Mouse (Mus musculus) embryonic fibroblast, embryonic 13.5 days (primary cell): ENCODE measurements at regions not wholly inside any gene's neighbourhood (a gene's known extent, or its start where the extent isn't known, plus 50 kb on each side); places are given as distances from the start of the nearest gene placed in this dataset.

ENCODE experiments used
- H3K27ac ChIP-seq: 2 replicates; pipeline ENCODE4 v1.5.1; 2012; ENCODE audit warnings: low read length, control low read depth, inconsistent platforms; ENCODE audit not compliant: insufficient read depth
- H3K4me1 ChIP-seq: 2 replicates; pipeline ENCODE4 v1.6.1; 2011; ENCODE audit warnings: low read length; ENCODE audit not compliant: control insufficient read depth, insufficient read depth
- H3K4me3 ChIP-seq: 2 replicates; pipeline ENCODE4 v1.5.1; 2011; ENCODE audit warnings: mild to moderate bottlenecking, control low read depth, low read length; ENCODE audit not compliant: insufficient read depth
- CTCF ChIP-seq: IDR thresholded peaks from 2 replicates; pipeline ENCODE4 v1.5.1; 2011; ENCODE audit warnings: mild to moderate bottlenecking, control low read depth, low read length, moderate library complexity, borderline replicate concordance; ENCODE audit not compliant: insufficient read depth
- POLR2A ChIP-seq: IDR thresholded peaks from 2 replicates; pipeline ENCODE4 v1.6.1; 2011; ENCODE audit warnings: low read depth, mild to moderate bottlenecking, control low read depth, low read length, moderate library complexity

DNA sequence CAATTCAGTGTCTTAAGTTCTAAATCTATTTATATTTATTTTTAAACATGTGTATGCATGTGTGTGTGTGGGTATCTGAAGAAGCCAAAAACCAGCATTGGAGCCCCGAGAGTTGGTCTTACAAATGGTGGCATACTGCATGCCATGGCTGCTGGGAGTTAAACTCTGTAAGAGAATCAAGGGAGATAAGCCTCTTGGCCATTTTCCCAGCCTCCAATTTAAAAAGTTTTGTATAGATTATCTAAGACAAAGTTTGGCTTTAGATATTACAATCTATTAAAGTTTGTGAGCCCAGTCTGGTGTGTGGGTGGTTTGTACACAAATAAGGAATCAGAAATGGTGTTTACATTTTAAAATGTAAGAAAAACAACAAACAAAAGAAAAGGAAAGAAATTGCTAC lies 343.2 kb upstream of the Marcks start:
- no peak for TF ChIP-seq POLR2A
- TF ChIP-seq CTCF: no peak
- Histone ChIP-seq H3K4me3 (no peak overlapping the region), H3K4me1 (peaks cover 7% of the 10 kb centered on the region), H3K27ac (no peak overlapping the region)

DNA sequence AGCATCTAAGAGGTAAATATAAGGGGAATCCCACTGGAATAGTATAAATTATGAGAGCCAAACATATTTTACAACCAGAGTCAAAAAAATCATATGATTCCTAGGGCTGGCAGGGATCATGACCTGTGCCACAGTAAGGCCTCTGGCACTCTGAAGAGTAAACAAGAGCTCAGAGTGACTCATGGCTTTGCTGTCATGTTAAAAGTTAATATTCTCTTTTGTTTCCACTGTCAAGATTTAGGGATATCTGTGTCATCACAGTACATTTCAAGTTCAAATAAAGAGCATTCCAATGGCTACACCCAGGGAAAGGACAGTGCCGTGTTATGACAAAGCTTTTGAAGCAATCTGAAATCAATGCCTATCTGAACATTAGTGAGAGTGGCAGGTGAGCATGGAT lies 341.6 kb upstream of the Marcks start:
- peaks cover 7% of the 10 kb centered on the region for H3K4me1 ChIP-seq
- H3K4me3 ChIP-seq: no peak overlapping the region
- TF ChIP-seq CTCF (no peak), POLR2A (no peak)
- H3K27ac ChIP-seq: peak overlapping the region; percentile 24; the same call in 1 of the 2 replicates

DNA sequence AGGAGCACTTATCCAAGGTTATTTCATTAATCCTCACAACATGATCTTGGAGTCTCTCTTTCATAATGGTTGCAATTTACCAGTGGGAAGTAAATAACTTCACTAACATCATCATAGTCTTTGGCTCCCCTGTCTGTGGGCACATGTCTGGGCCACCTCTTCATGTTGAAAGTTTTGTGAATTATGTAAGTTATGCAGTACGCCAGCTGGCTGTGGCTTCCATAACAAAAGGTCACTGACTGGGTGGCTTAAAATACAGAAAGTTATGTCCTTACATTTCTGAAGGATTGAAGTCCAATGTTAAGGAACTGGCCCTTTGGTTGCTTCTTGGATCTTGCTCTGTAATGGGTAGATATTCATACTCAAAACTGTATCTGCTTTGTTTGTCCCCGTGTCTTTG lies 339.4 kb upstream of the Marcks start:
- peaks cover 2% of the 10 kb centered on the region; the same call in 1 of the 2 replicates for H3K4me1 ChIP-seq
- no peak overlapping the region for H3K4me3 ChIP-seq
- TF ChIP-seq POLR2A (no peak), CTCF (no peak)
- no peak overlapping the region for H3K27ac ChIP-seq

DNA sequence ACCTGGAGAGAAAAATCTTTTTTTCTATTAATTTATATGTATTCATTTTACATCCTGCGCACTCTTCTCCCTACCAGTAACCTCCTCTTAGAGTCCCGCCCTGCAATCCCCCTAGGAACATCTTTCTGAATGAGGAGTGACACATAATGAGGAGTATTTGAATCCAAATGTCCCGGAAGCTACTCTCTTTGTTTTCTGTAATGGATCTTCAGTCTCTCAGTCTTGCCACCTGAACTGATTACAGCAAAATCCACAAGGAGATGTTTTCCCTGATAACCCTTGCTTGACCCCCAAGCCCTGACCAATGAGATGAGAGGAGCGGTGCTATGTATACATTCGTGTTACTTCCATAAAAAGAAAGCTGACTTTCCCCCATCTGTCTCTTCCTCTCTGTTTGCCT lies 334.4 kb upstream of the Marcks start:
- Histone ChIP-seq H3K27ac (no peak overlapping the region), H3K4me1 (no peaks in the 10 kb centered on the region; the same call in 1 of the 2 replicates), H3K4me3 (no peak overlapping the region)
- TF ChIP-seq CTCF (no peak), POLR2A (no peak)

DNA sequence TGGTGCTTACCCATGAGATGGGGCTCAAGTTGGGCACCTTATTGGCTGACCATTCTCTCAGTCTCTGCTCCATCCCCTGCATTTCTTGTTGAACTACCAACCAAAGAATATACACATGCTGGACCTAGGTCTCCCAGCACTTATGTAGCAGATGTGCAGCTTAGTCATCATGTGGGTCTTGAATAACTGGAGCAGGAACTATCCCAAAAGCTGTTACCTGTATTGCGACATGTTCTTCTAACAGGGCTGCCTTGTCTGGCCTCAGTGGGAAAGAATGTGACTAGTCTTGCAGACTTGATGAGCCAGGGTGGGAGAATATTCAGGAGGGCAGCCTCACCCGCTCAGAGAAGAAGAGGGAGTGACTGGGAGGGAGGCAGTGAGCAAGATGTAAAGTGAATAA lies 318.7 kb upstream of the Marcks start:
- Histone ChIP-seq H3K4me3 (no peak overlapping the region), H3K4me1 (peaks cover 4% of the 10 kb centered on the region; the same call in 1 of the 2 replicates), H3K27ac (no peak overlapping the region)
- TF ChIP-seq CTCF (no peak), POLR2A (no peak)

DNA sequence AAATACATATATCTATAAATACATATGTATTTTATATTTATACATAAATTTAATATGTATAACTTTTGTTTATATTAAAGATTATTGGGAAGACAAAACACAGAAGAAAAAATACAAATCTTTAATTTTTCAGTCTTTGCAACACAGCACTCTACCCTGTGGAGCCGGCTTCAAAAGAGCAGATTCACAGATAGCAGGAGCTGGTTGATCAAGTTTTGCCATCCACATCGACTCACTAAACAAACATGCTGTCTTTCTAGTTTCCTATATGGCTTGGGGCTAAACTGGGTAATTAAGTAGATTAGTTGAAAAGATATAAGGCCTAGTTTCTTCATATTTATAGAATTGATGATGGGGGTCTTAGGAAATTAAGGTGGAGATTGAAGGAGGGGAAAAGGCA lies 311.2 kb upstream of the Marcks start:
- no peak for TF ChIP-seq POLR2A
- no peak for TF ChIP-seq CTCF
- no peak overlapping the region for H3K27ac ChIP-seq
- no peaks in the 10 kb centered on the region for H3K4me1 ChIP-seq
- H3K4me3 ChIP-seq: no peak overlapping the region

DNA sequence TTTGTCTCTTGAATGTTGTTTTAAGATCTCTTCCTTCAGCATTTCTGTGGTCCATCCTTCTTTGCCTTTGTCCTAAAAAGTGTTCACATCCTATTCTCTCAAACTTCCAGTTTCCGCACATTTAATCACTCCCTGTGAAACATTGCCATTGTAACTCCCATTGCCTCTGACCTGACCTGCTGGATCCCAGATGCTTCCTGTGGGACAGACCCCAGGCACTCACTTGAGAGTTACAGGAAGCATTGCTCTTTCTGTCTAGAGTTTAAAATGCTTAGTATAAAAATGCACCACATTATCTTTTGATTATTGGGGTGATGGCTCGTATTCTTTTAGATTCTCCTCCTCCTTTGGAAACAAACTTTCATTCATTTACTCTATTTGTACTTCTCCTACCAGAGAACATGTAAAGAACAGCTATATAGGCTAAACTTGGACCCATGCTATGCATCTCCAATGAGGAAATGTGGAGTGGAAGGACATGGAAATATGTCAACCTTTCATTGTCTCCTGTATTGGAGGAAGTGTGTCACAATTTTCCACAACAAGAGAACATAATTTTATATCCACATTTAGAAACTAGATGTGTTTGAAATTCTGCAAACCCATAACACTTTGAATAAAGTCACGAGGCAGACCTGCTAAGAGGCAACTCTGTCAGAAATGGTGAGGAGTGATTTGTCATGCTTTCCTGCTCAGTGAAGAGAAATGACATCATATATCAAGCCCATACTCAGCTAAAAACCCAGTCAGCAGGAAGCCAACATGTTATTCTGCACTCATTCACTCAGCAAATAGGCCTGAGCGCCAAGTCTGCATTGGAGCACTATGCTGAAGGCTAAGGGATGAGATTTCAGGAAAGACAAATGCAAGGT lies 308.8 kb upstream of the Marcks start:
- no peak overlapping the region for H3K4me3 ChIP-seq
- H3K27ac ChIP-seq: no peak overlapping the region
- TF ChIP-seq CTCF (no peak), POLR2A (no peak)
- no peaks in the 10 kb centered on the region for H3K4me1 ChIP-seq

DNA sequence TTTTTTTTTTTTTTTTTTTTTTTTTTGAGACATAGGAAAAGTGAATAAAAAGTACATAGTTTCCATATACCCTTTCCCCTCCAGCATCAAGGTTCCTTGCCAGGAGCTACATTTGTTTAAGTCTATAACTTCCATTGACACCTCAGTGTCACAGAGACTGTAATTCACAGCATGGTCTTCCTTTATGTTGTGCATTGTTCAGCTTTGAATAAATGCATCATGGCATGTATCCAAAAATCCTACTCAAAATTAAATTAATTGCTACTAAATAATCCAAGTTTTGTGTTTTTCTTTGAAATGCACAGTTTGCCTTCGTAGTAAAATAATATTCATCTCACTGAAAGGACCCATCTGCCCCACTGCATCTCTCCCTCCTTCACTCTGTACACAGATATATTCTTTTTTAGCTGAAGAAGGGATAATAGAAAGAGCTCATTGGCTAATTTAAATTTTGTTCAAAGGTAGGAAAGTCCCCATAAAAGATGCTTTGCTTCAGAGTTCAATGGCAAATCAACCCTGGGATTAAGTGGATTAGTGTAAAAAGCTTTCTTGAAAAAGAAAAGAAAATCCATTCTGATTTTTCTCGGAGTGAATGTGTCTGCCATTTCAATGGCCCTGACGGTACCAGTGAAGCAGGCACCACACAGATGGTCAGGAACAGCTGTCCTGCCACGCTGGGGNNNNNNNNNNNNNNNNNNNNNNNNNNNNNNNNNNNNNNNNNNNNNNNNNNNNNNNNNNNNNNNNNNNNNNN lies 301.3 kb upstream of the Marcks start:
- H3K4me1 ChIP-seq: no peaks in the 10 kb centered on the region
- H3K4me3 ChIP-seq: no peak overlapping the region
- no peak overlapping the region for H3K27ac ChIP-seq
- no peak for TF ChIP-seq POLR2A
- TF ChIP-seq CTCF: no peak

DNA sequence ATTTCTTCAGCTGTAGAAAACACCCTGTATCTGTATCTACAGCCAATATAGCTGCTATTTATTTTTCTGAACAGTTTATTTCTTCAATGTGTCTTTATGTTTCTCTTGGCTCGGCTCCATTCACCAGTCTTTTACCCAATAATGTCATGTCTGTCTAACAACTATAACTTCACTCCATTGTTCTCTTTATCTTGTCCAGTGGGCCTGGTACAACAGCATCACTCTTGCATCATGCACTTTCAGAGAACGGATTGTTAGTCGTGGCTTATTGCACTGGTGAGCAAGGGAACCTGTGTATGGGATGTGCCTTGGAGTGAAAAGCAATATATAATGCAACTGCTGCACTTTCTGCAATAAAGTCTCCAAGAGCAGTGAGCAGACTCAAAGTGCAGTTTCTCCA lies 299.6 kb upstream of the Marcks start:
- no peak for TF ChIP-seq POLR2A
- no peak for TF ChIP-seq CTCF
- Histone ChIP-seq H3K27ac (no peak overlapping the region), H3K4me3 (no peak overlapping the region), H3K4me1 (no peaks in the 10 kb centered on the region)

DNA sequence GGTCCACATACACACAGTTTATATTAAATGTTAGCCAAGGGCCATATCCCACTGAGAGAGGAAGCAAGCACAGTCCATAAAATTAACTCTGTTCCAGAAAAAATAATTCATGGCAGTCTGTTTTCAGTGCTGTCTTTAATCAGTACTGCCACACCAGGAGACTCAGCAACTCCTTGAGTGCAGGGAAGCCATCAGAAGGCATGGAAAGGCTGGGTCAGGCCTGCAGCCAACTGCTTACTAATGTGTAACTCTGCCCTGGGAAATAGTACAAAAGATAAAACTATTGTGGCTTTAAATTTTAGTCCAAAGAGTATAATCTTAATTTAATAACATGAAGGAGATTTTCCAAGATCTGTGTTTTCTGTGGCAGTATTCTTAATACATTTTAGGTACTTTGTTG lies 298.1 kb upstream of the Marcks start:
- H3K27ac ChIP-seq: no peak overlapping the region
- no peak for TF ChIP-seq POLR2A
- no peak for TF ChIP-seq CTCF
- H3K4me1 ChIP-seq: no peaks in the 10 kb centered on the region
- H3K4me3 ChIP-seq: no peak overlapping the region

DNA sequence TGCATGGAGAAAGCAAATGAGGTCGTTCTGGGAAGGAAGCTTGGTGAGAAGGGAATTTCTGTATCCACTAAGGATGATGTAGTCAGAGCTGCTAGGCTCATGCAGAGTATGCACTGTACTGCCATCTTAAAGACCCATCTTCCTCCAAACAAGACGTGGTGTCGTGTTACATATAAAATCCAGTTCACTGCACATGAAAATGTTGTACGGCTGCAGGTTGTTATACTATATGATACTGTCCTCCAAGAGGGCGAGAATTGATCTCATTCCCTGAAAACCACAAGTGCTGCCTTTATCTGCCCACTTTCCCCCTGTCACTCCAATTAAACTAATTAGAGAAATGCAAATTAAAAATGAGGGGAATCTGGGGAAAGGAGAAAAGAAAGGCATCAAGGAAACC lies 295.5 kb upstream of the Marcks start:
- no peak overlapping the region for H3K27ac ChIP-seq
- TF ChIP-seq POLR2A (no peak), CTCF (no peak)
- H3K4me3 ChIP-seq: no peak overlapping the region
- no peaks in the 10 kb centered on the region for H3K4me1 ChIP-seq
